Mouse (Mus musculus): ENCODE data around the gene Smad6.
A peak's percentile ranks its signal among the peaks of the same experiment; 100 is the strongest.

Smad6 gene

GRCm38 (mm10) chr9:64021319-64021850 lies 474 bp downstream of the Smad6 start:
- no peak for DNase-seq

GRCm38 (mm10) chr9:64020606-64021318 lies 1.1 kb downstream of the Smad6 start:
- no peak for DNase-seq

GRCm38 (mm10) chr9:64020171-64020605 lies 1.7 kb downstream of the Smad6 start:
- DNase-seq, result peak; percentile 11

GRCm38 (mm10) chr9:64019036-64019886 lies 2.6 kb downstream of the Smad6 start:
- DNase-seq, result no peak

GRCm38 (mm10) chr9:64017861-64018793 lies 3.7 kb downstream of the Smad6 start:
- DNase-seq, result no peak

- DNase-seq, result no peak
Observed at GRCm38 (mm10) chr9:64016648-64017400, 5.0 kb downstream of the Smad6 start.

GRCm38 (mm10) chr9:64016092-64016491 lies 5.8 kb downstream of the Smad6 start:
- no peak for DNase-seq

GRCm38 (mm10) chr9:64014801-64015200 lies 7.1 kb downstream of the Smad6 start:
- no peak for DNase-seq

- DNase-seq, result no peak
Observed at GRCm38 (mm10) chr9:64011356-64011755, 10.5 kb downstream of the Smad6 start.

GRCm38 (mm10) chr9:64002981-64003380 lies 18.9 kb downstream of the Smad6 start:
- no peak for DNase-seq

- no peak for DNase-seq
Observed at GRCm38 (mm10) chr9:64001081-64001480, 20.8 kb downstream of the Smad6 start.

GRCm38 (mm10) chr9:64000085-64000484 lies 21.8 kb downstream of the Smad6 start:
- no peak for DNase-seq

GRCm38 (mm10) chr9:63999194-63999593 lies 22.7 kb downstream of the Smad6 start:
- DNase-seq, result no peak

- no peak for DNase-seq
Observed at GRCm38 (mm10) chr9:63998026-63998425, 23.8 kb downstream of the Smad6 start.

GRCm38 (mm10) chr9:63997439-63997838 lies 24.4 kb downstream of the Smad6 start:
- DNase-seq, result no peak

GRCm38 (mm10) chr9:63993256-63993655 lies 28.6 kb downstream of the Smad6 start:
- DNase-seq, result no peak

- DNase-seq, result no peak
Observed at GRCm38 (mm10) chr9:63992761-63993160, 29.1 kb downstream of the Smad6 start.

GRCm38 (mm10) chr9:63991193-63991592 lies 30.7 kb downstream of the Smad6 start:
- no peak for DNase-seq

- DNase-seq, result no peak
Observed at GRCm38 (mm10) chr9:63989641-63990040, 32.2 kb downstream of the Smad6 start.

GRCm38 (mm10) chr9:63989214-63989613 lies 32.6 kb downstream of the Smad6 start:
- DNase-seq, result no peak

GRCm38 (mm10) chr9:63985125-63985524 lies 36.7 kb downstream of the Smad6 start:
- DNase-seq, result no peak

All from right cerebral cortex, postnatal 14 days (tissue).